Mouse (Mus musculus) limb, embryonic 14.5 days (tissue): ENCODE results near the gene Dpm2. TPM values are rescaled to one million over a fixed set of nuclear protein-coding genes. Genes with fewer than 3 reads are reported as not detected.
A peak's percentile ranks its signal among the peaks of the same experiment; 100 is the strongest.

Source experiments
- ATAC-seq: fragments of 200-750 bp; cut with Nextera tagmentation; 2 replicates; pipeline ENCODE4 v1.8.0; 2017; ENCODE audit warnings: low read depth, moderate number of reproducible peaks, moderate TSS enrichment; ENCODE audit not compliant: low FRiP score
- DNase-seq: peaks from one replicate; pipeline ENCODE4 v3.0.0-alpha.2; 2015; ENCODE audit warnings: low spot score
- H3K27ac ChIP-seq: fragments of 300-500 bp; sonication (generic); replicated peaks from 2 replicates; pipeline ENCODE4 v1.5.1; 2014; ENCODE audit warnings: low read depth, mild to moderate bottlenecking, low read length, moderate library complexity, mixed read lengths
- H3K27me3 ChIP-seq: fragments of 300-500 bp; sonication (generic); 2 replicates; pipeline ENCODE4 v1.6.1; 2014; ENCODE audit warnings: low read length, mixed read lengths; ENCODE audit not compliant: control insufficient read depth, insufficient read depth
- H3K36me3 ChIP-seq: fragments of 300-500 bp; sonication (generic); 2 replicates; pipeline ENCODE4 v1.6.1; 2014; ENCODE audit warnings: mild to moderate bottlenecking, low read length, moderate library complexity, mixed read lengths; ENCODE audit not compliant: control insufficient read depth, insufficient read depth
- H3K4me1 ChIP-seq: fragments of 300-500 bp; sonication (generic); 2 replicates; pipeline ENCODE4 v1.6.1; 2014; ENCODE audit warnings: antibody characterized with exemption, low read length, mixed read lengths; ENCODE audit not compliant: control insufficient read depth, insufficient read depth
- H3K4me2 ChIP-seq: fragments of 300-500 bp; sonication (generic); replicated peaks from 2 replicates; pipeline ENCODE4 v1.6.1; 2014; ENCODE audit warnings: low read depth, mild to moderate bottlenecking, low read length, moderate library complexity; ENCODE audit not compliant: severe bottlenecking
- H3K4me3 ChIP-seq: fragments of 300-500 bp; sonication (generic); replicated peaks from 2 replicates; pipeline ENCODE4 v1.5.1; 2014; ENCODE audit warnings: low read length
- H3K9ac ChIP-seq: fragments of 300-500 bp; sonication (generic); 2 replicates; pipeline ENCODE4 v1.6.1; 2014; ENCODE audit warnings: mild to moderate bottlenecking, low read depth, low read length, moderate library complexity; ENCODE audit not compliant: severe bottlenecking
- H3K9me3 ChIP-seq: fragments of 300-500 bp; sonication (generic); 2 replicates; pipeline ENCODE4 v1.6.1; 2016; ENCODE audit warnings: low read length; ENCODE audit not compliant: control insufficient read depth
- POLR2A ChIP-seq: fragments of 200-500 bp; IDR thresholded peaks from 2 replicates; pipeline ENCODE4 v1.8.0; 2012; ENCODE audit warnings: inconsistent platforms, mild to moderate bottlenecking, moderate library complexity, borderline replicate concordance; ENCODE audit not compliant: insufficient read depth, insufficient read length; ENCODE audit errors: extremely low read depth
- WGBS: fragments of 180-500 bp; shearing (Covaris S2); extraction: QIAGEN DNeasy Blood & Tissue Kit; methylation state at CpG from one replicate; pipeline ENCODE4 v1.1.7; 2014; 5-methylcytosine and 5-hydroxymethylcytosine counted together
- polyA plus RNA-seq, 2 experiments: library from polyadenylated mRNA; depleted of rRNA in 1 of 2; stranded (reverse) in 1 of 2; unstranded in 1 of 2; fragments of >200 nt; fragmentation: Nextera tagmentation in 1 of 2; extraction: Ambion mirVana in 1 of 2; gene quantifications; 2 replicates each; pipeline versions ENCODE4 v1.2.1 to v1.2.3; 2012 to 2014

Gene Dpm2
- polyA plus RNA-seq, 2 experiments: 122 to 146 TPM

- H3K27ac ChIP-seq: peak overlapping the region; percentile 35
- peaks cover 52% of the 10 kb centered on the region for H3K4me1 ChIP-seq
- H3K9me3 ChIP-seq: no peaks in the 10 kb centered on the region
- no peaks in the 10 kb centered on the region for H3K27me3 ChIP-seq
- TF ChIP-seq POLR2A: no peak
- no peak overlapping the region for H3K4me3 ChIP-seq
- no peak overlapping the region for H3K9ac ChIP-seq
- H3K36me3 ChIP-seq: no peaks in the 10 kb centered on the region
- ATAC-seq (no peak), DNase-seq (no peak)
- 71% methylated on average over 14 of the region's 14 CpGs for WGBS
- H3K4me2 ChIP-seq: 0 out of 2 replicates have a peak overlapping the region, but pooled peaks have one; percentile 0
Measured at GRCm38 (mm10) chr2:32539452-32539981, 31.1 kb upstream of the Dpm2 start.

- ATAC-seq: no peak
- H3K9me3 ChIP-seq: no peaks in the 10 kb centered on the region
- H3K4me3 ChIP-seq: no peak overlapping the region
- H3K4me1 ChIP-seq: peaks cover 47% of the 10 kb centered on the region
- H3K27me3 ChIP-seq: no peaks in the 10 kb centered on the region
- H3K27ac ChIP-seq: no peak overlapping the region
- no peak overlapping the region for H3K4me2 ChIP-seq
- no peak overlapping the region for H3K9ac ChIP-seq
- no peak for TF ChIP-seq POLR2A
- no peaks in the 10 kb centered on the region for H3K36me3 ChIP-seq
- DNase-seq: no peak
- WGBS: 84% methylated on average over 2 of the region's 2 CpGs
Measured at GRCm38 (mm10) chr2:32541333-32541908, 29.2 kb upstream of the Dpm2 start.

GRCm38 (mm10) chr2:32541986-32542573 lies 28.6 kb upstream of the Dpm2 start:
- WGBS: 77% methylated on average over 4 of the region's 4 CpGs
- no peak overlapping the region for H3K9ac ChIP-seq
- no peak overlapping the region for H3K27ac ChIP-seq

GRCm38 (mm10) chr2:32543031-32543449 lies 27.6 kb upstream of the Dpm2 start:
- TF ChIP-seq POLR2A: no peak
- peaks cover 34% of the 10 kb centered on the region for H3K4me1 ChIP-seq

More at GRCm38 (mm10) chr2:32541986-32542573, 28.6 kb upstream of the Dpm2 start:
- peaks cover 43% of the 10 kb centered on the region for H3K4me1 ChIP-seq
- no peak for ATAC-seq
- no peak overlapping the region for H3K4me2 ChIP-seq
- DNase-seq: no peak
- H3K4me3 ChIP-seq: no peak overlapping the region
- H3K36me3 ChIP-seq: no peaks in the 10 kb centered on the region
- no peaks in the 10 kb centered on the region for H3K9me3 ChIP-seq
- TF ChIP-seq POLR2A: no peak
- H3K27me3 ChIP-seq: no peaks in the 10 kb centered on the region

GRCm38 (mm10) chr2:32546951-32547350 lies 23.7 kb upstream of the Dpm2 start:
- Histone ChIP-seq H3K36me3 (no peaks in the 10 kb centered on the region; the same call in 1 of the 2 replicates), H3K9ac (no peak overlapping the region), H3K4me1 (peaks cover 27% of the 10 kb centered on the region), H3K9me3 (no peaks in the 10 kb centered on the region), H3K4me3 (no peak overlapping the region), H3K27me3 (no peaks in the 10 kb centered on the region), H3K4me2 (no peak overlapping the region), H3K27ac (no peak overlapping the region)
- ATAC-seq: no peak
- no peak for TF ChIP-seq POLR2A
- 100% methylated on average over 1 of the region's 1 CpGs for WGBS
- DNase-seq: no peak

More at GRCm38 (mm10) chr2:32543031-32543449, 27.6 kb upstream of the Dpm2 start:
- Histone ChIP-seq H3K9ac (no peak overlapping the region), H3K9me3 (no peaks in the 10 kb centered on the region), H3K36me3 (no peaks in the 10 kb centered on the region; the same call in 1 of the 2 replicates), H3K27me3 (no peaks in the 10 kb centered on the region), H3K27ac (no peak overlapping the region), H3K4me2 (no peak overlapping the region), H3K4me3 (no peak overlapping the region)
- ATAC-seq (no peak), DNase-seq (no peak)
- 72% methylated on average over 3 of the region's 3 CpGs for WGBS
